Mouse (Mus musculus) testis, adult 2 months (tissue): ENCODE measurements around the gene Nfatc3.

ENCODE experiments used
- CTCF ChIP-seq: fragments of 200-500 bp; IDR thresholded peaks from 2 replicates; pipeline ENCODE4 v1.5.1; 2012; ENCODE audit warnings: low read depth, mild to moderate bottlenecking, inconsistent platforms, low read length, moderate library complexity; ENCODE audit not compliant: control insufficient read depth, insufficient read depth, insufficient replicate concordance
- POLR2A ChIP-seq: fragments of 200-500 bp; IDR thresholded peaks from 2 replicates; pipeline ENCODE4 v1.6.1; 2012; ENCODE audit warnings: low read depth, mild to moderate bottlenecking, inconsistent platforms, low read length, moderate library complexity; ENCODE audit not compliant: control insufficient read depth

GRCm38 (mm10) chr8:106131021-106131420, 72.4 kb downstream of the Nfatc3 start:
- TF ChIP-seq POLR2A: no peak
- TF ChIP-seq CTCF: no peak
